Mouse (Mus musculus) liver, adult 2 months (tissue): Measurements from ENCODE around the gene Dpm1. TPM values are rescaled to one million over a fixed set of nuclear protein-coding genes. Genes with fewer than 3 reads are reported as not detected.

Experiments
- DNase-seq: peaks from one replicate; pipeline ENCODE4 v3.0.0-alpha.2; 2011; ENCODE audit warnings: low read depth, low spot score; ENCODE audit errors: extremely low read depth
- H3K27ac ChIP-seq: fragments of 200-500 bp; replicated peaks from 2 replicates; pipeline ENCODE4 v1.5.1; 2012; ENCODE audit warnings: low read depth, mild to moderate bottlenecking, control low read depth, inconsistent platforms, low read length; ENCODE audit not compliant: insufficient read depth
- H3K27me3 ChIP-seq: fragments of 200-500 bp; 2 replicates; pipeline ENCODE4 v1.6.1; 2012; ENCODE audit warnings: mild to moderate bottlenecking, moderate library complexity, low read length, inconsistent platforms; ENCODE audit not compliant: control insufficient read depth, insufficient read depth
- H3K36me3 ChIP-seq: fragments of 200-500 bp; 2 replicates; pipeline ENCODE4 v1.6.1; 2012; ENCODE audit warnings: low read length, inconsistent platforms; ENCODE audit not compliant: control insufficient read depth, insufficient read depth
- H3K4me1 ChIP-seq: fragments of 200-500 bp; 2 replicates; pipeline ENCODE4 v1.6.1; 2011; ENCODE audit warnings: low read length; ENCODE audit not compliant: control insufficient read depth, insufficient read depth
- H3K4me3 ChIP-seq: fragments of 200-500 bp; 2 replicates; pipeline ENCODE4 v1.5.1; 2011; ENCODE audit warnings: low read depth, mild to moderate bottlenecking, control low read depth, low read length, moderate library complexity; ENCODE audit not compliant: insufficient read depth
- H3K79me2 ChIP-seq: fragments of 200-500 bp; 2 replicates; pipeline ENCODE4 v1.6.1; 2012; ENCODE audit warnings: inconsistent platforms, mild to moderate bottlenecking, low read length, moderate library complexity; ENCODE audit not compliant: control insufficient read depth, insufficient read depth
- H3K9ac ChIP-seq: fragments of 200-500 bp; 2 replicates; pipeline ENCODE4 v1.6.1; 2012; ENCODE audit warnings: low read depth, mild to moderate bottlenecking, control low read depth, inconsistent platforms, low read length
- CTCF ChIP-seq: fragments of 200-500 bp; IDR thresholded peaks from 2 replicates; pipeline ENCODE4 v1.5.1; 2011; ENCODE audit warnings: low read depth, low read length, control low read depth
- POLR2A ChIP-seq: fragments of 200-500 bp; IDR thresholded peaks from 2 replicates; pipeline ENCODE4 v1.6.1; 2011; ENCODE audit warnings: low read length, control low read depth; ENCODE audit not compliant: insufficient read depth; ENCODE audit errors: extremely low read depth
- WGBS: fragments of 180-500 bp; shearing (Covaris S2); methylation state at CpG from one replicate; pipeline ENCODE4 v1.1.7; 2018; 5-methylcytosine and 5-hydroxymethylcytosine counted together
- polyA plus RNA-seq: library from polyadenylated mRNA; depleted of rRNA; stranded (reverse); fragments of >200 nt; gene quantifications from 2 replicates; pipeline ENCODE4 v1.2.3, GENCODE M21; 2012
- total RNA-seq: library from RNA; depleted of rRNA; stranded (reverse); fragments of >200 nt; gene quantifications from 2 replicates; pipeline ENCODE4 v1.2.3, GENCODE M21; 2014

Dpm1 gene
- total and polyA plus RNA-seq, 2 experiments, result 30.8 to 37.7 TPM

DNA sequence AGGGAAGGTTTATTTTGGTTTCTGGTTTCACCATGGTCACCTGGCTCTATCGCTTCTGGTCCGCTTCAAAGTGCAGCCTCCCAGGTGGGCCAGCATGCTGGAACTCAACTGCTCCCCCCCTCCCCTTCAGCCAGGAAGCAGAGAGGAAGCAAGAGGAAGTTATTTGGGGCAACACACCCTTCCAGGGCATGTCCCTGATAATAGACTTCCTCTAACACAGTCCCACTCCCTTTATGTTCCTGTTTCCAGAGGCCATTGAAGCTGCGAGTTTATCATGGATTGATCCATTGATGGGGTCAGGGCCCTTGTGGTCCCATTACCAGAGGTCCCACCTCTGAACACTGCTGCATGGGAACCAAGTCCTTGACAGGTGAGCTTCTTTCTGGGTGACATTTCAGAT is 29.7 kb upstream of the Dpm1 start:
- no peak for DNase-seq
- no peak overlapping the region for H3K9ac ChIP-seq
- 75% methylated on average over 3 of the region's 3 CpGs for WGBS
- no peaks in the 10 kb centered on the region for H3K79me2 ChIP-seq
- no peak overlapping the region for H3K27ac ChIP-seq
- no peaks in the 10 kb centered on the region for H3K27me3 ChIP-seq
- no peaks in the 10 kb centered on the region for H3K4me1 ChIP-seq
- no peak for TF ChIP-seq CTCF
- no peak for TF ChIP-seq POLR2A
- H3K36me3 ChIP-seq, result no peaks in the 10 kb centered on the region
- no peak overlapping the region for H3K4me3 ChIP-seq

DNA sequence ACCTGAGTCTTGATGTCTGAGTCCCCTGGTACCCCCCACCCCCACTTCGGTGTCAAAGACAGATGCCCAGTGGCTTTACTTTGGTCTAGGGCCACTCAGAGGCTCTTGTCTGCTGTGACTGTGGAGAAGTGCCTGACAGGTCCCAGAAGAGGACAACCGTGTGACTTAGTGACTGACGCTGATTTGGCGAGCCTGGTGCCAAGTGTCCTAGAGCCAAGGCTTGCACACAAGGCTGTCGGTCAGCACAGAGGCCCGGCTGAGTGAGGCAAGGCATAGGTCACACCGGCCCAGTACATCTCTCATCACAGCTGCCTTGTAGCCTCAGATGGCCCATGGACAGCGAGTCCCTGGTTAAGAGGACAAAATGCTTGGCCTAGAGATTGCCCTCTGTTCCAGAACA is 28.7 kb upstream of the Dpm1 start:
- 78% methylated on average over 8 of the region's 8 CpGs for WGBS
- no peaks in the 10 kb centered on the region for H3K36me3 ChIP-seq
- no peak overlapping the region for H3K9ac ChIP-seq
- H3K27me3 ChIP-seq, result no peaks in the 10 kb centered on the region
- H3K27ac ChIP-seq, result no peak overlapping the region
- no peaks in the 10 kb centered on the region for H3K4me1 ChIP-seq
- DNase-seq, result no peak
- no peaks in the 10 kb centered on the region for H3K79me2 ChIP-seq
- no peak for TF ChIP-seq CTCF
- no peak overlapping the region for H3K4me3 ChIP-seq

DNA sequence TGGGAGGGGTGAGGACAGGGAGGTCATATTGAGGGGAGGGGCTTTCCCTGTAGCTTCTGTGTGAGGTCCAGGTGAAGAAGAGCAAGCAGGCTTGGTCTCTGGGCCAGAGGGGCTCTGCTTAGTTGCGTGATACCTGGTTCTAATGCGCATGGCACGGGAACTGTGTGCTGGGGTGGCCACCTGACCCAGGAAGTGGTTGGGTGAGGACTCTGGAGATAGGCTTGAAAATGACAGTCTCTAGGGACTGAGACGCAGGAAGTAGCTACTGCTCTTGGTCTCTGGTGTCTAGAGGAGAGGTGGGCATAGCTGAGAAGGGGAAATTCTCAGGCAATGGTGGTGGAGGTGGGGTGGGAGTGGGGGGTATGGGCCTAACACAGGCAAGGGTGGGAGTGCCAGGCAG is 26.8 kb upstream of the Dpm1 start:
- H3K9ac ChIP-seq, result no peak overlapping the region
- TF ChIP-seq POLR2A (no peak), CTCF (no peak)
- H3K4me1 ChIP-seq, result no peaks in the 10 kb centered on the region
- no peak for DNase-seq
- no peaks in the 10 kb centered on the region for H3K36me3 ChIP-seq
- H3K79me2 ChIP-seq, result no peaks in the 10 kb centered on the region
- 80% methylated on average over 4 of the region's 4 CpGs for WGBS
- H3K4me3 ChIP-seq, result no peak overlapping the region
- no peak overlapping the region for H3K27ac ChIP-seq
- no peaks in the 10 kb centered on the region for H3K27me3 ChIP-seq

DNA sequence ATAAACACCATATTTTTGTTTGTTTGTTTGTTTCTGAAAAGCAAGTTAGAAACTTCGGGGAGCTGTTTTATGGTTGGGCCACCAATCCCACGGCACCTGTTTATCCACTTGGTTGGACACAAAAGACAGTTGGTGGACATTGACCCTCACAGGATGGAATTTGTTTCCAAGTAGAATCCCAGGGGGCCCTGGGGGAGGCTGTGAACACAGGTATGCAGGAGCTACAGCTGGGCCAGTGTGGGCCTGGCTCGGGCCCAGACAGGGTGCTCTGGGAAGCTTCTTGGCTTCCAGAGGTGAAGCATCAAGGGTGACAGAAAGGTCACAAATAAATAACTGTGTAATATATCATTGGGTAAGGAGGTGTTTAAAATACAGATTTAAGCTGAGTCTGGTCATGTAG is 26.1 kb upstream of the Dpm1 start:
- Histone ChIP-seq H3K4me3 (no peak overlapping the region), H3K4me1 (no peaks in the 10 kb centered on the region), H3K9ac (no peak overlapping the region), H3K27me3 (no peaks in the 10 kb centered on the region), H3K79me2 (no peaks in the 10 kb centered on the region), H3K36me3 (no peaks in the 10 kb centered on the region), H3K27ac (no peak overlapping the region)
- TF ChIP-seq POLR2A (no peak), CTCF (no peak)
- 63% methylated on average over 3 of the region's 3 CpGs for WGBS
- no peak for DNase-seq

DNA sequence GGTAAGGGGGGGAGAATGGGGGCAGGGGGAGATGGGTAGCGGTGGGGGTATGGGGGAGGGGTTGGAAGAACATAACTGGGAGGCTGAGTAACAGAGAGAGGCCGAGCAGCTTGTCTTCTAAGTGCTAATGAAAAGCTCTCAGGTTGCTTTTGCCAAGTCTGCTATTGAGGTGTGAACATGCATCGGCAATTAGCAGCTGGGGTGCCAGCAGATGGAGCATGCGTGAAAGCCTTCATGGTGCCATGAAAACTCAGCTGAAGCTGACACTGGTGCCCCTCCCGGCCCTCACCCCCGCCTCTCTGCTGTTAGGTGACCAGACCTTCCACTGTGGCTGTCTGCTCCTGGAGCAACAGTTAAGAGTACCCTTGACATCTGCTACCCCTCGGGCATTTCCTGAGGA is 23.4 kb upstream of the Dpm1 start:
- Histone ChIP-seq H3K9ac (no peak overlapping the region), H3K79me2 (no peaks in the 10 kb centered on the region), H3K4me3 (no peak overlapping the region), H3K27ac (no peak overlapping the region), H3K4me1 (no peaks in the 10 kb centered on the region), H3K27me3 (no peaks in the 10 kb centered on the region), H3K36me3 (no peaks in the 10 kb centered on the region)
- no peak for TF ChIP-seq POLR2A
- TF ChIP-seq CTCF, result no peak
- 51% methylated on average over 7 of the region's 7 CpGs for whole genome bisulfite sequencing
- no peak for DNase-seq

DNA sequence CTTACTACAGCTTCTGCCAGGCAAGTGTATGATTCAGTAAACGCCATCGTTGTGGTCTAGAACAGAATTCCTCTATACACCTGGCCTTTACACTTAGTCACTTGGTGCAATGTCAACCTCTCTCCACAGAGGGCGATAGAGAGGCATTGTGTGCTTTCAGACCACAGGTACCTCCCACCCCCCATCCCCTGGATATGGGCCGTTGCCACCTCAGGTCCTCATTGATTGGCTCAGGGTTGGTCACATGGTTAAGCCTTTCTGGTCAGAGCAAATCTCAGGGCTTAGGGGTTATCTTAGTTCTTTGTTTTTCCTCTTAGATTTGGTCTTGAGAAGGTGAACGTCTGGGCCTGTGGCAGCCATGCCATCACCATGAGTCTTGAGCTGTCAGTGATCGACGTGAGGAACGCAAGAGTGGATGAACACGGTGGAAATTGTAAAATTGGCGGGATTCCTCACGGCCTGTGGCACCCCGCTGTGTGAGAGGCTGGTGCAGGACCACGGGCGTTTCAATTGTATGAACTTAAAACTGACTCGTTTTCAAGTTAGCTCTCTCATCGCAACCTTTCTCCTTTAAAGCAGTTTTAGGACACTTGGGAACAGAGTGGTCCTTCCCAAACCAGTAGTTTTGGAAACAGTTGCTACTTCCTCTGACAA is 22.4 kb upstream of the Dpm1 start:
- DNase-seq, result no peak
- no peak overlapping the region for H3K27ac ChIP-seq
- no peak overlapping the region for H3K9ac ChIP-seq
- no peak overlapping the region for H3K4me3 ChIP-seq
- no peaks in the 10 kb centered on the region for H3K36me3 ChIP-seq
- H3K79me2 ChIP-seq, result no peaks in the 10 kb centered on the region
- 18% methylated on average over 16 of the region's 16 CpGs for WGBS
- H3K27me3 ChIP-seq, result no peaks in the 10 kb centered on the region
- TF ChIP-seq POLR2A (no peak), CTCF (peak; percentile 60)
- H3K4me1 ChIP-seq, result no peaks in the 10 kb centered on the region
